10 mouse cellular contexts compared by ENCODE assay signal in genomic region chr3:156982102-156982501, GRCm38 (mm10).
DNase-seq lines count a peak whose midpoint lies in the region; ATAC-seq and TF ChIP-seq lines count a peak whose summit lies in the region.
"Had no signal": no experiment of that assay in that cellular context is flagged by ENCODE, and none has a peak within 500 bp of the region (broad histone marks: within the 10 kb centered on the region; RNA-seq: fewer than 3 reads in every experiment).

No protein-coding gene starts in this region.

- 52% methylated on average over 4 of the region's 4 CpGs for WGBS in forebrain, embryonic 11.5 days
- 79% methylated on average over 4 of the region's 4 CpGs for WGBS in forebrain, embryonic 10.5 days
- WGBS in lung, postnatal 0 days = 36% methylated on average over 4 of the region's 4 CpGs
- 40% methylated on average over 4 of the region's 4 CpGs for WGBS in midbrain, postnatal 0 days

- no peak overlapping the region for H3K4me2 ChIP-seq in forebrain, embryonic 11.5 days (ENCODE audit: low read depth, low read length, severe bottlenecking)
- H3K4me2 ChIP-seq in lung, postnatal 0 days (replicated peaks; ENCODE audit: low read depth, low read length) = no peak overlapping the region
- H3K4me2 ChIP-seq in midbrain, postnatal 0 days (ENCODE audit: low read depth, low read length, poor library complexity, severe bottlenecking) = no peak overlapping the region
- H3K4me2 ChIP-seq: limb, embryonic 15.5 days had no signal

- no peak overlapping the region for H3K27ac ChIP-seq in forebrain, embryonic 11.5 days (ENCODE audit: low read depth, low read length)
- H3K27ac ChIP-seq in forebrain, embryonic 10.5 days = no peak overlapping the region
- H3K27ac ChIP-seq in lung, postnatal 0 days (ENCODE audit: low read length) = no peak overlapping the region
- H3K27ac ChIP-seq in midbrain, postnatal 0 days (ENCODE audit: low read depth, low read length) = no peak overlapping the region
- no peak overlapping the region for H3K27ac ChIP-seq in layer of hippocampus, adult 2 months
- H3K27ac ChIP-seq: limb, embryonic 15.5 days had no signal

- no peaks in the 10 kb centered on the region for H3K9me3 ChIP-seq in forebrain, embryonic 11.5 days (ENCODE audit: control insufficient read depth, low read length)
- H3K9me3 ChIP-seq in forebrain, embryonic 10.5 days = no peaks in the 10 kb centered on the region
- H3K9me3 ChIP-seq in lung, postnatal 0 days (ENCODE audit: low read length) = no peaks in the 10 kb centered on the region
- no peaks in the 10 kb centered on the region for H3K9me3 ChIP-seq in midbrain, postnatal 0 days (ENCODE audit: low read length)
- H3K9me3 ChIP-seq: limb, embryonic 15.5 days had no signal

- peak; percentile 81 for ATAC-seq in forebrain, embryonic 11.5 days (replicated peaks; ENCODE audit: low FRiP score)
- no peak for ATAC-seq in lung, postnatal 0 days
- no peak; the same call in 1 of the 2 replicates for ATAC-seq in midbrain, postnatal 0 days (ENCODE audit: low FRiP score)

- H3K36me3 ChIP-seq in forebrain, embryonic 11.5 days (ENCODE audit: control insufficient read depth, insufficient read depth, low read length) = no peaks in the 10 kb centered on the region
- no peaks in the 10 kb centered on the region for H3K36me3 ChIP-seq in forebrain, embryonic 10.5 days (replicated peaks)
- H3K36me3 ChIP-seq in lung, postnatal 0 days (ENCODE audit: insufficient read depth, low read length) = no peaks in the 10 kb centered on the region
- H3K36me3 ChIP-seq in midbrain, postnatal 0 days (ENCODE audit: insufficient read depth, low read length) = no peaks in the 10 kb centered on the region
- H3K36me3 ChIP-seq: limb, embryonic 15.5 days had no signal

- peak; percentile 66 for DNase-seq in forebrain, embryonic 11.5 days (ENCODE audit: low spot score)
- no peak for DNase-seq in forebrain, embryonic 10.5 days (ENCODE audit: extremely low spot score, low spot score)
- peak; percentile 61 for DNase-seq in lung, postnatal 10 days
- no peak for DNase-seq in lung, postnatal 0 days (ENCODE audit: low spot score)
- DNase-seq in heart, postnatal 4 days = peak; percentile 69
- DNase-seq in midbrain, postnatal 0 days (ENCODE audit: low spot score) = peak; percentile 51
- DNase-seq in layer of hippocampus, adult 2 months (ENCODE audit: low spot score in 2 of 2) = no peak
- DNase-seq in c-Kit-positive CD71-positive TER-119-positive erythroid progenitor cells, embryonic 14.5 days (ENCODE audit: low spot score) = no peak
- DNase-seq: adrenal gland, adult 8-10 months had no signal

- no peaks in the 10 kb centered on the region for H3K27me3 ChIP-seq in forebrain, embryonic 11.5 days (ENCODE audit: control insufficient read depth, insufficient read depth, low read length)
- H3K27me3 ChIP-seq in forebrain, embryonic 10.5 days (ENCODE audit: poor library complexity, severe bottlenecking) = no peaks in the 10 kb centered on the region
- no peaks in the 10 kb centered on the region for H3K27me3 ChIP-seq in lung, postnatal 0 days (replicated peaks; ENCODE audit: insufficient read depth, low read length)
- no peaks in the 10 kb centered on the region for H3K27me3 ChIP-seq in midbrain, postnatal 0 days (ENCODE audit: insufficient read depth, low read length)
- H3K27me3 ChIP-seq: limb, embryonic 15.5 days had no signal

- H3K4me3 ChIP-seq in forebrain, embryonic 11.5 days (ENCODE audit: low read depth, low read length) = no peak overlapping the region
- H3K4me3 ChIP-seq in forebrain, embryonic 10.5 days = no peak overlapping the region
- no peak overlapping the region for H3K4me3 ChIP-seq in lung, postnatal 0 days (ENCODE audit: low read depth, low read length)
- no peak overlapping the region for H3K4me3 ChIP-seq in midbrain, postnatal 0 days (ENCODE audit: low read depth, low read length)
- H3K4me3 ChIP-seq in layer of hippocampus, adult 2 months = no peak overlapping the region
- H3K4me3 ChIP-seq: limb, embryonic 15.5 days had no signal

- no peak for TF ChIP-seq EP300 in lung, postnatal 0 days (IDR thresholded peaks at IDR 0.05)

- TF ChIP-seq CTCF in lung, postnatal 0 days (IDR thresholded peaks at IDR 0.05) = no peak
- TF ChIP-seq CTCF in midbrain, postnatal 0 days (IDR thresholded peaks at IDR 0.05) = no peak
- no peak for TF ChIP-seq CTCF in layer of hippocampus, adult 2 months (conservative IDR thresholded peaks at IDR 0.05)

- H3K9ac ChIP-seq in forebrain, embryonic 11.5 days (ENCODE audit: low read length) = no peak overlapping the region
- H3K9ac ChIP-seq in lung, postnatal 0 days (replicated peaks; ENCODE audit: low read depth) = no peak overlapping the region
- H3K9ac ChIP-seq in midbrain, postnatal 0 days (replicated peaks; ENCODE audit: low read length, poor library complexity, severe bottlenecking) = no peak overlapping the region
- H3K9ac ChIP-seq: limb, embryonic 15.5 days had no signal

- no peaks in the 10 kb centered on the region for H3K4me1 ChIP-seq in forebrain, embryonic 11.5 days (replicated peaks; ENCODE audit: control insufficient read depth, insufficient read depth, low read length)
- no peaks in the 10 kb centered on the region for H3K4me1 ChIP-seq in forebrain, embryonic 10.5 days
- no peaks in the 10 kb centered on the region for H3K4me1 ChIP-seq in lung, postnatal 0 days (ENCODE audit: insufficient read depth, low read depth, low read length)
- no peaks in the 10 kb centered on the region for H3K4me1 ChIP-seq in midbrain, postnatal 0 days (ENCODE audit: insufficient read depth, low read length)
- H3K4me1 ChIP-seq: limb, embryonic 15.5 days had no signal

Comparison
In these comparisons a context has a peak if more than half of its experiments do, and no peak if none do; other contexts are left out.
1. DNase-seq: peak in forebrain, embryonic 11.5 days (single experiment), lung, postnatal 10 days (single experiment), heart, postnatal 4 days (single experiment) and midbrain, postnatal 0 days (single experiment); none in forebrain, embryonic 10.5 days (single experiment), lung, postnatal 0 days (single experiment), layer of hippocampus, adult 2 months (0 of 2) and c-Kit-positive CD71-positive TER-119-positive erythroid progenitor cells, embryonic 14.5 days (single experiment).